30 mouse cellular contexts compared by ENCODE assay signal in genomic region chr13:51094323-51095195, GRCm38 (mm10). TPM values are rescaled to one million over a fixed set of nuclear protein-coding genes. Genes with fewer than 3 reads are reported as not detected.
DNase-seq lines count a peak whose midpoint lies in the region; ATAC-seq and TF ChIP-seq lines count a peak whose summit lies in the region.
"Had no signal": no experiment of that assay in that cellular context is flagged by ENCODE, and none has a peak within 500 bp of the region (broad histone marks: within the 10 kb centered on the region; RNA-seq: fewer than 3 reads in every experiment).

No protein-coding gene starts in this region.

- peak; percentile 72 for ATAC-seq in liver, postnatal 0 days
- ATAC-seq in liver, embryonic 11.5 days (replicated peaks; ENCODE audit: low FRiP score), result no peak
- peak; percentile 75 for ATAC-seq in intestine, postnatal 0 days
- ATAC-seq: forebrain, embryonic 14.5 days had no signal

- no peaks in the 10 kb centered on the region for H3K27me3 ChIP-seq in liver, postnatal 0 days (ENCODE audit: insufficient read depth, low read length)
- no peaks in the 10 kb centered on the region for H3K27me3 ChIP-seq in liver, embryonic 11.5 days (replicated peaks; ENCODE audit: control insufficient read depth, insufficient read depth, low read length)
- no peaks in the 10 kb centered on the region for H3K27me3 ChIP-seq in intestine, postnatal 0 days (replicated peaks; ENCODE audit: control insufficient read depth, insufficient read depth, low read length)
- H3K27me3 ChIP-seq: embryonic facial prominence, embryonic 12.5 days; kidney, embryonic 15.5 days; limb, embryonic 13.5 days; neural tube, embryonic 13.5 days had no signal

- H3K27ac ChIP-seq in liver, postnatal 0 days (ENCODE audit: low read depth), result no peak overlapping the region
- no peak overlapping the region for H3K27ac ChIP-seq in liver, embryonic 11.5 days (ENCODE audit: low read depth, low read length)
- H3K27ac ChIP-seq in intestine, postnatal 0 days (ENCODE audit: low read depth, low read length), result no peak overlapping the region
- H3K27ac ChIP-seq: embryonic facial prominence, embryonic 12.5 days; hindbrain, embryonic 14.5 days; kidney, embryonic 15.5 days; limb, embryonic 13.5 days; liver, embryonic 14.5 days; midbrain, embryonic 10.5 days; neural tube, embryonic 13.5 days had no signal

- 72% methylated on average over 16 of the region's 16 CpGs for WGBS in liver, postnatal 0 days (ENCODE audit: insufficient replicate concordance)
- 85% methylated on average over 16 of the region's 16 CpGs for WGBS in liver, embryonic 11.5 days
- 50% methylated on average over 16 of the region's 16 CpGs for WGBS in intestine, postnatal 0 days

- no peaks in the 10 kb centered on the region for H3K36me3 ChIP-seq in liver, postnatal 0 days (replicated peaks; ENCODE audit: insufficient read depth, low read length)
- no peaks in the 10 kb centered on the region for H3K36me3 ChIP-seq in liver, embryonic 11.5 days (ENCODE audit: control insufficient read depth, insufficient read depth, low read length)
- H3K36me3 ChIP-seq in intestine, postnatal 0 days (ENCODE audit: control insufficient read depth, insufficient read depth), result no peaks in the 10 kb centered on the region
- H3K36me3 ChIP-seq: embryonic facial prominence, embryonic 12.5 days; kidney, embryonic 15.5 days; limb, embryonic 13.5 days; midbrain, embryonic 10.5 days; neural tube, embryonic 13.5 days had no signal

- no peak for TF ChIP-seq CTCF in liver, postnatal 0 days (IDR thresholded peaks at IDR 0.05; ENCODE audit: low read depth)
- no peak for TF ChIP-seq CTCF in intestine, postnatal 0 days (IDR thresholded peaks at IDR 0.05; ENCODE audit: low read depth)

- H3K4me2 ChIP-seq in liver, postnatal 0 days (ENCODE audit: low read depth, low read length), result no peak overlapping the region
- no peak overlapping the region for H3K4me2 ChIP-seq in liver, embryonic 11.5 days
- 0 out of 2 replicates have a peak overlapping the region, but pooled peaks have one; percentile 13 for H3K4me2 ChIP-seq in intestine, postnatal 0 days (replicated peaks; ENCODE audit: low read depth)
- H3K4me2 ChIP-seq: embryonic facial prominence, embryonic 12.5 days; heart, embryonic 11.5 days; hindbrain, embryonic 14.5 days; kidney, embryonic 15.5 days; limb, embryonic 13.5 days; lung, embryonic 14.5 days; neural tube, embryonic 13.5 days had no signal

- no peak for DNase-seq in liver, postnatal 0 days
- no peak for DNase-seq in liver, embryonic 11.5 days (ENCODE audit: low spot score)
- DNase-seq in embryo, embryonic 11 days, result peak; percentile 16
- DNase-seq in gastrocnemius, postnatal 10 days, result no peak
- no peak for DNase-seq in neural tube, embryonic 10.5 days (ENCODE audit: extremely low spot score, low spot score)
- no peak for DNase-seq in lung, postnatal 10 days
- DNase-seq: adrenal gland, postnatal 10 days; B cell, adult 2 months; cerebellum, adult 9-10 months; cerebellum, postnatal 36 days; gastrocnemius, postnatal 25 days; heart, adult 11 months; heart, postnatal 36 days; kidney, adult 18-20 months; kidney, postnatal 25 days; lung, embryonic 14.5 days; right cerebral cortex, postnatal 4 days; thymus, adult 2 months; thymus, postnatal 36 days had no signal

- TF ChIP-seq EP300 in liver, postnatal 0 days (IDR thresholded peaks at IDR 0.05; ENCODE audit: low read depth), result peak; percentile 16; the same call in 1 of the 2 replicates

- H3K9me3 ChIP-seq in liver, postnatal 0 days (ENCODE audit: low read length), result no peaks in the 10 kb centered on the region
- no peaks in the 10 kb centered on the region for H3K9me3 ChIP-seq in liver, embryonic 11.5 days (ENCODE audit: control insufficient read depth, low read length)
- no peaks in the 10 kb centered on the region for H3K9me3 ChIP-seq in intestine, postnatal 0 days (ENCODE audit: control insufficient read depth)
- H3K9me3 ChIP-seq: embryonic facial prominence, embryonic 12.5 days; kidney, embryonic 15.5 days; limb, embryonic 13.5 days; midbrain, embryonic 10.5 days; neural tube, embryonic 13.5 days had no signal

- no peak overlapping the region for H3K9ac ChIP-seq in liver, postnatal 0 days (replicated peaks)
- H3K9ac ChIP-seq in liver, embryonic 11.5 days (ENCODE audit: low read depth, low read length), result no peak overlapping the region
- H3K9ac ChIP-seq in intestine, postnatal 0 days (ENCODE audit: low read depth, low read length), result no peak overlapping the region
- H3K9ac ChIP-seq: embryonic facial prominence, embryonic 12.5 days; hindbrain, embryonic 14.5 days; kidney, embryonic 15.5 days; limb, embryonic 13.5 days; liver, embryonic 14.5 days; lung, embryonic 14.5 days; neural tube, embryonic 13.5 days had no signal

- no peaks in the 10 kb centered on the region; the same call in 1 of the 2 replicates for H3K4me1 ChIP-seq in liver, postnatal 0 days (ENCODE audit: insufficient read depth)
- no peaks in the 10 kb centered on the region for H3K4me1 ChIP-seq in liver, embryonic 11.5 days (replicated peaks; ENCODE audit: control insufficient read depth, insufficient read depth, low read length)
- no peaks in the 10 kb centered on the region for H3K4me1 ChIP-seq in intestine, postnatal 0 days (replicated peaks; ENCODE audit: control insufficient read depth, insufficient read depth, low read length)

- H3K4me3 ChIP-seq in liver, postnatal 0 days (ENCODE audit: low read depth, low read length), result no peak overlapping the region
- no peak overlapping the region for H3K4me3 ChIP-seq in liver, embryonic 11.5 days (ENCODE audit: low read depth, low read length)
- no peak overlapping the region for H3K4me3 ChIP-seq in intestine, postnatal 0 days (ENCODE audit: low read depth, low read length)
- H3K4me3 ChIP-seq: embryonic facial prominence, embryonic 12.5 days; kidney, embryonic 15.5 days; limb, embryonic 13.5 days; midbrain, embryonic 10.5 days; myocyte; neural tube, embryonic 13.5 days had no signal

RNA-seq across cellular contexts. Expression of gene Spin1, which starts 6.1 kb away (rescaled TPM):
- 11.7 and 12.6 TPM in 2 replicates for polyA plus RNA-seq in liver, postnatal 0 days (2015; fragmentation: Nextera tagmentation; extraction: Ambion mirVana)
- 39.5 TPM in 2 replicates for polyA plus RNA-seq in liver, embryonic 11.5 days (2014; fragmentation: Nextera tagmentation; extraction: Ambion mirVana)
- 32.7 and 35.0 TPM in 2 replicates for polyA plus RNA-seq in intestine, postnatal 0 days (2015; fragmentation: Nextera tagmentation; extraction: Ambion mirVana)
- 10 to 100 TPM; 26.4 to 30.4 TPM for total RNA-seq in gastrocnemius, postnatal 10 days (2021)
